Mouse (Mus musculus): ENCODE results near the gene Arhgap25. TPM values are rescaled to one million over a fixed set of nuclear protein-coding genes. Genes with fewer than 3 reads are reported as not detected.
"Not testable (repeated sequence)": the region's sequence is repeated elsewhere in the genome, so short reads cannot be mapped to it uniquely, and the experiment has no call there.

The Arhgap25 gene
- total RNA-seq, 2 experiments from 2014 or later: 5.8 to 6.1 TPM

DNA sequence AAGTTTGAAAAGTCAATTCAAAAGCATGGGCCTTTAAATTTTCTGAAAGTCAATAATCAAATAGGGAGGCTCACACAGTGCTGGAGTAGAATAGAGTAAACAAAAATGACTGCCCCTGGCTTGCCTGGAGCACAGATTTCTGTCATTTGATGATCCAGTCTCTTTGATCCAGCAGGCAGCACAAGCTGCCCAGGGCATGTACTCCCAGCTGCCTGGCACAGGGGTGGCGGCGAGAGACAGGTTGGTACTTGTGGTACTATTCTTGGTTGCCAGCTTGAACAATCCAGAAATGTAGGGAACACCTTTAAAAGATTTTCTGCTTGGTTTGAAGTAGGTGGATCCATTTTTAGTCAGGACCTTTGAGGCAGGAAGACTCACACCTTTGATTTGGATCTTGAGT lies 23.3 kb downstream of the Arhgap25 start:
- DNase-seq (ENCODE audit: low spot score in 2 of 2): no peak

DNA sequence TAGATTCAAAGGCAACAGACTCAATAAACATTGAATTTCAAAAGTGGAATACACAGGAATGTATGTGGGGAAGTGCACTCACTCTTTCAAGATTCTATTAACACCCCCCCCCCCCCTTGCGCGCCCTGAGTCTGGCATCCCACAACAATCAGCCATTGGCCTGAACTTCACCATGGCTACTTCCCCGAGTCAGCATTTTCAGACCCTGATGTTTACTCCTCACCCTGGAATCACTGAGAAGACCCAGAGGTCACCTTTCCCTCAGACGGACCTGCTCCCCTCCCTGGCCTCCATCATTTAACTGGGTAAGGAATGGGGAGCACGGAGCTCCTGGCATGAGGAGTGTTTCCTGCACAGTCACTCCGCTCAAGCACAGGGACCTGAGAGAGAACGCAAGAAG lies 28.2 kb downstream of the Arhgap25 start:
- no peak for DNase-seq (ENCODE audit: low spot score in 2 of 2)

- DNase-seq (ENCODE audit: low spot score in 2 of 2): no peak
These were observed 29.1 kb downstream of the Arhgap25 start for GRCm38 (mm10) chr6:87503976-87504375.

GRCm38 (mm10) chr6:87503536-87503935 lies 29.5 kb downstream of the Arhgap25 start:
- no peak for DNase-seq (ENCODE audit: low spot score in 2 of 2)

DNA sequence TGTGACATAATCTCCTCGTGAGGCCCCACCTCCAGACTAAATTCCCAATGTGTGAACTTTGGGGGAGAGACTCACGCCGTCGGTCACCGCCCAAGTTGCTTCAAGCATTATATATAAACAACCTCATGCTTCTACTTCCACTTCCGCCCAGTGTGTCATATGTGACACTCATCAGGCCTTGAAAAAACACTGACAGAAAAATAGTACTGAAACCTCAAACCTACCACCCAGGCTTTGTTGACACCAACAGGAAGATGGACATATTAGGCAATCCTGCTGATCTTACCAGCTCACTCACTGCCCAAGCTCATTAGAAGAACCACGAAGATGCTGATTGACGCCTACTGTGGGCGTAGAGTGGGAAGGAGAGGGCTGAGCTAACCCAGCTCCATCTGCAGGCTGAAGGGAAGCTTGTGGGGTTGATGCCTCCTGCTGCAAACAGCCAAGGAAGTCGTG lies 30.2 kb downstream of the Arhgap25 start:
- no peak for DNase-seq (ENCODE audit: low spot score in 2 of 2)

DNA sequence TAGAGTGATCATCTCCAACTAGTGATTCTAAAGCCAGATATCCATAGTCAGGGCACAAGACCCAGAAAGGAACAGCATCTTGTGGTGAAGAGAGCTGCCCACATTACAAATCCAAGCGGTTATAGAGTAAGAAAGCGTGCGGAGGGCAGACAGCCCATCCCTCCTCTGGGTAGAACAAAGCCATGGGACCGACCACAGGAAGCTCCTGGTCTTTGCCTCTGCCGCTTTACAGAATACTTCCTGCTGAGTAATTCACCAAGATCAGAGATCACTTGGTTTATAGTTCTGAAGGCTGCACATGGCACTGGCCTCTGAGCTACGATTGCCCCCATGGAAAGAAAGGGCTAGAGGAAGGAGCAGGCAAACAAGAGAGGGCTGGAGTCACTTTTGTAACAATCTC lies 30.6 kb downstream of the Arhgap25 start:
- DNase-seq (ENCODE audit: low spot score in 2 of 2): no peak

- DNase-seq (ENCODE audit: low spot score in 2 of 2): no peak
These were observed 32.4 kb downstream of the Arhgap25 start for GRCm38 (mm10) chr6:87500696-87501095.

DNA sequence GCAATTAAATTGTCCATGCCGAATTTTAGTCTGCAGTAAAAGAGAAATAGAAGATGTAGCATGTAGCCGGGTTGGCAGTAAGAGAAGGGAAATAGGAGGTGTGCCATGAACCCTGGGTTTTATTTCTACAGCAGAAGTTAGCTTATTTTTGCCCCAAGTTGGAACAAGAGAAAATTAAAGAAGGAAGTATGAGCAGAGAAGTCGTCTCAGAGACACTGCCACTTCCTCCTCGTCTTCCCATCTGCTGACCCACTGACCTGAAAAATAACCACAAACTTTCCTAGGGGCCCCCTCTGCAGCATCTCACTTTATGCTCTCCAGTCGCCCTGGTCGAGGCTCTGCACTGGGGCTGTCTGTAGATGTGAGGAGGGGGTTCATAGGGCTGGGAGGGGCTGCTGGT lies 33.3 kb downstream of the Arhgap25 start:
- no peak for DNase-seq (ENCODE audit: low spot score in 2 of 2)

- no peak for DNase-seq (ENCODE audit: low spot score in 2 of 2)
These were observed 36.9 kb downstream of the Arhgap25 start for GRCm38 (mm10) chr6:87496143-87496542.

DNA sequence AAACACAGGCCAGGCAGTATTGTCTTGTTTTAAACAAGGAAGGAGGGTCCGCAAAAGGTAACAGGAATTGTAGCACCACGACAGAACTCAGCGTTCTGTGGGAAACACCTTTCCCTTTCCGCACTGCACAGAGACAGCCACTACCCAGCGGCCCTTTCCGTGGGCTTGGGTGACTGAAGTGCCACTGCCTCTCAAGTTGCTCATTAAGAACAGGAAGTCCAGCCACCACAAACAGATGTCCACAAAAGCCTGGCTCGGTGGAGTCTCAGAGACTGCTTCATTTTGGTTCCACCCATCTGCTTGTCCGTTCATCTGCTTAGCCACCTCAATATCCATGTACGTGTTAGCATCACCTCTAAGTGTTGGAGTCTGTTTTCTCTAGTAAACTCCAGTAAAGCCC lies 38.7 kb downstream of the Arhgap25 start:
- no peak for DNase-seq (ENCODE audit: low spot score in 2 of 2)

GRCm38 (mm10) chr6:87487657-87488426 lies 45.2 kb downstream of the Arhgap25 start:
- no peak for DNase-seq (ENCODE audit: low spot score in 2 of 2)

- DNase-seq (ENCODE audit: low spot score in 2 of 2): no peak
These were observed 48.3 kb downstream of the Arhgap25 start for GRCm38 (mm10) chr6:87484806-87485205.

- no peak for DNase-seq (ENCODE audit: low spot score in 2 of 2)
These were observed 49.2 kb downstream of the Arhgap25 start for GRCm38 (mm10) chr6:87483900-87484289.

GRCm38 (mm10) chr6:87483224-87483899 lies 49.7 kb downstream of the Arhgap25 start:
- DNase-seq (ENCODE audit: low spot score in 2 of 2): no peak

DNA sequence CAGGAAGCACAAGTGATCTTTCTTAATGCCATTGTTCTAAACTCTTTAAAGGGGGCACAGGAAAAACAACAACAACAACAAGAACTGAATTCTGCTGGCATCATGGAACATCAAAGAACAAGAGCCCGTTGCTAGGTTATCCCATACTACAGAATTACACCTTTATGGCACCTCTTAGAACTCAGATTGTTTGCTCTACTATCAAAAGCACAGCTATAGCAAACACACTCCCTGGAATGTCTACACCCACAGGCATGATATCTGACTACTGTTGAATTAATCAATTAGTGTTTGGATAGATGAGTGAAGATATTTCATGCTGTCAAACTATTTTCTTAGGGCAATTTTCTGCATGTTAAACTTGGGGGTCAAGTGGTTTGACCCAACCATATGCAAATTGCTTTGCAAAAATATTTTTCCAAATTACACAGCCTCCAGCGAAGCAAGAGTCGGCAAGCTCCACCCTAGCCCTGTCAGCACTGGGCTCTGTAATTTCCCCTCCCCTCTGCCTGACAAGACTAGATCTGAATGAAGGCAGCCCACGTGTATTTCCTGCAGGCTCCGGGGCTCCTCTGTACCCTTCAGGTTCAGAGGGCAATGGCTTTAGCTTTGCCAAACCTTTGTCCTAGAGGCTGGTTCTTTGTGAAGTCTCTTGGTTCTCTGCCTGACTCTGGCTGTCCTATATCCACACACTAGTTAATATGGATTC lies 53.6 kb downstream of the Arhgap25 start:
- no peak for DNase-seq (ENCODE audit: low spot score in 2 of 2)

- no peak for DNase-seq (ENCODE audit: low spot score in 2 of 2)
These were observed 54.2 kb downstream of the Arhgap25 start for GRCm38 (mm10) chr6:87478847-87479246.

DNA sequence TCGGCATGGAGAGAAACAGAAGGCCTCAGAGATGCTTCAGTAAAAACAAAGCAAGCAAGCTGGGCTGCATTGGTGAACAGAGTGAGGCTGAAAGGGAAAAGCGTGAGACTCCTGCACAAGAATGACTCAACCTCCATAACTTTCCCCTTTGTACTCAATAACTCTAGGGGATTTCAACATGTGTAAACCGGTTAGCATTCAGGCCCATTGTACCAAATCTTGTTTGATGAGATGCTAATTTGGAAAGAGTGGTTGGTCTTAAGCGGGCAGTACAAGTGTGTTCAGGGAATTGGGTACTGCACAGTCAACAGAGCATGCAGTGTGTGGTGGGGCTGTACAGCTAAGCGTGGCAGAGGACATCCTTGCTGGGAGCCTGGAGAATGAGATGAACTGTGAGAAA lies 57.8 kb downstream of the Arhgap25 start:
- DNase-seq (ENCODE audit: low spot score in 2 of 2): no peak

GRCm38 (mm10) chr6:87470098-87470497 lies 63.0 kb downstream of the Arhgap25 start:
- DNase-seq (ENCODE audit: low spot score in 2 of 2): not testable (repeated sequence)

GRCm38 (mm10) chr6:87468372-87468771 lies 64.7 kb downstream of the Arhgap25 start:
- DNase-seq (ENCODE audit: low spot score in 2 of 2): no peak

DNA sequence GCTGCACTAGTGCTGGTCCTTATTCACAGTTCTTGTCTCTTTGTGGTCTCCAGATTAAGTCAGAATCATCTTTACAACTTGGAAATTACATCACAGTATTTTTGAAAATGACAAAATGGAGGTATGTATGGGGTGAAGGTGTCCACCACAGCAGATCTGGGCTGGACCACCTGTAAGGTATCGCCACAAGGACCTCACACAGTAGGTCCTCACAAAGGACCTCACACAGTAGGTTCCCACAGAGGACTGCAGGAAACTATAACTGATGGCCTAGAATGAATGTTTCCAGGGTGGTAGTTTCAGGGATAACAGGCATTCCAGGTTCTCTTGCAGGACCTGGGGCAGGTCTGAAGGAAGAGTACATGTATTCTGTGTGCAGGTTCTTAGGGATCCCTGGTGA lies 65.7 kb downstream of the Arhgap25 start:
- DNase-seq (ENCODE audit: low spot score in 2 of 2): no peak

GRCm38 (mm10) chr6:87466221-87466620 lies 66.8 kb downstream of the Arhgap25 start:
- peak; percentile 17 to 28 for DNase-seq (ENCODE audit: low spot score in 2 of 2)

- no peak for DNase-seq (ENCODE audit: low spot score in 2 of 2)
These were observed 77.6 kb downstream of the Arhgap25 start for GRCm38 (mm10) chr6:87455507-87455906.
